Mouse (Mus musculus) frontal cortex, postnatal 14 days (tissue): ENCODE data around the gene Rragd.
"Not testable (repeated sequence)": the region's sequence is repeated elsewhere in the genome, so short reads cannot be mapped to it uniquely, and the experiment has no call there.

Experiments
- DNase-seq, 2 experiments: peaks; one replicate each; pipeline ENCODE4 v3.0.0; 2022; ENCODE audit warnings: low spot score in 2 of 2

The Rragd gene

DNA sequence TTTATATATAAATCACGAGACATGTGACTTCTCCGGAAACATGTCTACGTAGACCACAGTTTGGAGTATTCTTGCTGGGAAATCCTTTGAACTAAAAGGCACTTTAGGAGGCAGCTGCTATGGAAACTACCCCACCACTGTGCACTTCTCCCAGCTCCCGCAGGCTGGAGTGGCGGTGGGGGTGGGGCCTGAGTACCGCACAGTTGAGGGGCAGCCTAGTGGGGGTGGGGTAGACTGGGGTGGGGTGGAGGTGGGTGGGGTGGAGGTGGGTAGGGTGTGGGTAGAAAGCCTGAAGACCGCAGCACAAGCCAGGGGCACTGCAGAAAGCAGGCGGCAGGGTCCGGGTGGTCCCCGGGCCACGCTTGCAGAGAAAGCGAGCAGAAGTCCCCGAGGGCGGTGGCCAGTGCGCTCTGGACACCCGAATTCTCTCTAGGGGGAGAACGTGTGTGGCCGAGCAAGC is at the start of gene Rragd:
Gene Rragd, plus strand, starts transcription at position 322 of the 460 bp plus-strand sequence.
- DNase-seq = peak; percentile 27 to 41

DNA sequence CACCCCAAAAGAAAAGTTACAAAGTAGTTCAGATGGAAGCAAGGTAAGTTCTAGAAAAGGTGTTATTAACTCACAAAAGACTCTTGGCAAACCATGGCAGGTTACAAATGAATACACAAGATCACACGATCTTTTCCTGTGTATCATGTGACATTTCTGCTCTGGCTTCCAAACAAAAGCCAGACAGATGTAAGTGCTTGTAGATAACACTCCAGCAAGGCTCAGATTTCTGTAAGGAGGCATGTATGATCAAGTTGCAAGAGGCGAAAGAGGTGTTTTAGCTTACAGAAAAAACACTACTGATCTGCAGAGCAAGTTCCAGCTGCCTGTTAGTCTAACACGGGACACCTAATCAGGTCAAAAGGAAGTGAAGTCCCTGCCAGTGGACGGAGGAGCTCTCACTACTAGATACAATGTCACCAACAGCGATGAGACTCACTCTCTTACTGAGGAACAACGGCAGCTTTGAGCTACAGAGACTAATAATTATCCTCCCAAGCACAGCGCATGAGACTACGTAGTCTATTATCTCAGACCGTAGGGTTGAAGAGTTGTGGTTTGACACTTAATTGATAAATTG is 46.0 kb upstream of the Rragd start:
- DNase-seq = no peak

DNA sequence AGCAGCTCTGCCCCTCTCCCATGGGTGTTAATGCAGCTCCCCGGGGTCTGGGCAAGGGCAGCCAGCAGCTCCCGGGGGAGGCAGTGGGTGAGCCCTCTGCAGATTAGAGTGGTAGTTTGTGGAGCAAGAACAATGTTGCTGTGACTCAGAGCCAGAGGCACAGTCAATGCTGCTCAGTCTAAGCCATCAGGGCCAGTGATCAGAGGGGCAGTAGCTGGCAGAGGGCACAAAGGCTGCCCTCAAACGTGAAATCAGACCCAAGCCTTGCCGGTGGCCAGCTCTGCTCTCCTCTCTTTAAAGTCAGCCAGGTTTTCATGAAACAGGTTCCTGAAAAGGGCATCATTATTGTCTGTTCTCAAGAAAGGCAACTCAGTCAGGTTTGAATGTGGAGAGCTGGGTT is 43.3 kb upstream of the Rragd start:
- DNase-seq = peak in 1 of 2 experiments; percentile 23

DNA sequence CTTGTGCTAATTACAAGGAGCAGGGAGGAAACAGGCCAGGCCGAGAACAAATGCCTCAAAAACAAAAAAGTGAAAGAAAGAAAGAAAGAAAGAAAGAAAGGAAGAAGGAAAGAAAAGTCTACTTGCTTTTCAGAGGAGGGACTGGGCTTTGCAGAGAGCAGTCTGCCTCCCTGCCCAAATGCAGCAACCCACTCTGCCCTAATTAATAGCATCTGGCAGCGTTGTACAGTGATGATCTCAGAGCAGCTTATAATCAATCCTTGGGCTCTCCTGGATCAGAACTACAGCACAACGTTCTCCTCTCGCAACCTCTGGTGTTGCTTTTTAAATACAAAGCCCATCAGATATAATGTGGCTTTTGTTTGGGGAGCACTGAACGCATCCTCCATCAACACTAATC is 42.9 kb upstream of the Rragd start:
- DNase-seq = no peak

DNA sequence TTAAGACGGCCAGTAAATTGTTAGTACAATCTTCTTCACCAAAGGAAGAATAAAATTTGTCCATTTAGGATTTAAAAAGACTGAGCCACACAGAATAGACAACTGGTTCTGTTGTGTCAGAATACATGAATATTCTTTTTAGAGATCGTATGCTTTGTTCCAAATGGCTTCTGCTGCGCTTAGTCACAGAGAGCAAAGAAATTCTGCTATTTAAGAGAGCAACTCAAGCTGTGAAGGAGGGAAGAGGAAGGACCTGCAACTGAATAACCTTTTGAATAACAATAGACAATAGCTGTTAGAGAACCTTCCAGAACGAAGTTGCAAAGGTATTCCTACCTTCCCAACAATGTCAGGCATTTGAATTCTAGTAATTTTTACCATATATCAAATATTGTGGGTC is 41.9 kb upstream of the Rragd start:
- DNase-seq = no peak

DNA sequence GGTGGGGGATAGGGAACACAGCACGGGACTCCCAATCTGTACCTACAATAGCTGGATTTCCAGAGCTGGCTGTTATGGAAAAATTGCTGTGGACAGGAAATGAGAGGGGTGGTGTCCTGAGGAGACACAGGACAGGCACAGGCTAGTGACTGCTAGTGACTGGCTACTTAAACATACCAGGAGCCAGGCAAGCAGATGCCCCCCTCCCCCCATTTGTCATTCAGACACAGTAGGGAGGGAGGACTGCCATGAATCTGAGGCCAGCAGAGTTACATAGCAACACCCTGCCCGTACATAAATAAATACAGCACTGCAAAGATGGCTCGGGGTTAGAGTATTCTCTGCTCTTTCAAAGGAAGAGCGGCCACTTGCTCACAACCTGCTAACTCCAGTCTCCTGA is 35.2 kb upstream of the Rragd start:
- DNase-seq = no peak

DNA sequence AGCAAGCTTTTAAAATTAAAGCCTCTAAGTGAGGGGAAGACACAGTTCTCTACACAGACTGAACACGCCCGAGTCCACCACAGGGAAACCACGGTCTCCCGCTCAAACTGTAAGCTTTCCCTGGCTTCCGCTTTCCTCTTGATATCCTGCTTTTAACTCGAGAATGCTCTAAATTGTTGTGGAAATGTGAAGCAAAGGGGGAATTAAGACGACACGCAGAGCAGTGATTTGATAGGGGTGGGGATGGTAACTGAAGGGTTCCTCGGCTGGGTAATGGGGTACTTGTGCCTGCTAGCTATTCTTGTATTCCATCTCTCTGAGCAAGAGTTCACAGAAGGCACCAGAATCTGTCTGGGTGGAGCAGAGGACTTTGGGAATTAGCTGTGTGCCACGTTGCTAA is 34.1 kb upstream of the Rragd start:
- no peak for DNase-seq

DNA sequence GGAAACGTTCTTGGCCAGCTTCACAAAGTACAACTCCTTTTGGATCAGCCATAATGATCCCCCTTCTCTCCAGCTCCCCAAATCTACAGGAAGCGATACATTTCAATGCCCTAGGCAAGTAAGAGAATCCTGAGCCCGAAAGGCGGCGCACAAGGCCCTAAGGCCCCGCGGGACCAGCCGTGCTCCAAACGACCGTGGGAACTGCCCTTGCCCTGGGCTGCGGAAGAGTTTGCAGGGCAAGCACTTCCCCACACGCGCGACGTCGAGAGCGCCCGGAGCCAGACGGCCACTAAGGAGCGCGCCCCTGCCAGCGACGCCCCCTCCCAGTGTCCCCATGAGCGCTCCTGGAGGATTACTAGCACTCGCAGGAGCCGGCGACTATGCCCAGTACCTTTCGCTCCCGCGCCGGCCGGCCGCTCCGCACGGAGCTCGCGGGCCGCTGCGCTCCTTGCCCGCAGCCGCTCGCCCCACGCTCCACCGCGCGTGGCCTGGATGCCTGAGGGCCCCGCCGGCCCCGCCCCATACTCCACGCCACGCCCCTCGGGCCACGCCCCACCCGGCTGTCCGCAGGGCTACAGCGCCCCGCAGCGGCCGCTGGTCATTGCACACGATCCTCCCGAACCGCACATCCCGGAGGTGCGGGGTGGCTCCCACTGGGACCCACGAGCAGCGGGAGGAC is 32.3 kb upstream of the Rragd start, which contains the start of gene Ankrd6:
Gene Ankrd6, minus strand, starts transcription at position 486 of the 679 bp plus-strand sequence.
- DNase-seq = peak; percentile 50 to 80

DNA sequence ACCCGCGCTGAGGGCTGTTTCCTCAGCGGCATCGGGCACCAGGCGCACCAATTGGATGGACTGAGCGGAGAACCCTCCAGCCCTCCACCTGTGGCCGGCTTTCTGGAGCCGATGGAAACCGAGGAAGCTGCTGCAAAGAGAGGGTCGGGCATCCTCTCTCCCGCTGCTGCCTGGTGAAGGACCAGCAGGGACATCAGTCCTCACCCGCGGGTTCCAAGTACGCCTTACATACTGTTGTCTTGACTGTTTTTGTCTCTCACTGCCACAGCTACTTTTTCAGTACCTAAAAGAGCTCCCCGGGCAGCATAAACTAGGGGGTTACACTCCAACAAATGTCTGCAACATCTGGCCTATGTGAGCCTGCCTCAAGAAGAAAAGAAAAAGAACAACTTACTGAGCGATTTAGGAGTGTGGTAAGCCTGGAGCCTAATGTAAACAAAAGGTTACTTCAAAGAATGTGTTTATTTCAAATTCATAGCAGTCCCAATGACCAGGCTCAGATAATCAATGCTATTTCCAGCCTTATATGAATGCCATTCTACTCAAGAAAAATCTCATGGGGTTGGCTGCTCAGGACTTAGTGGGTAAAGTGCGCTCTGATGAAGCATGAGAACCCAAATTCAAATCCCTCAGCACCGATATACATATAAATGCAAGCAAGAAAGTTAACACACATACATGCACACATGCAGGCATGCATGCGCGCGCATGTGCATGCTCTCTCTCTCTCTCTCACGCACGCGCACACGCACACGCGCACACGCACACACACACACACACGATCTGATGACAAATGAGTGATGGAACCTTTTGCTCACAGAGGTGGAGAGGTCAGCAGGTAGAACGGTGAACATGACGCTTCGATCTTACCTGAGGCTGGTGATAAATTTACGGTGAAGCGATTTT is 31.5 kb upstream of the Rragd start:
- no peak for DNase-seq

DNA sequence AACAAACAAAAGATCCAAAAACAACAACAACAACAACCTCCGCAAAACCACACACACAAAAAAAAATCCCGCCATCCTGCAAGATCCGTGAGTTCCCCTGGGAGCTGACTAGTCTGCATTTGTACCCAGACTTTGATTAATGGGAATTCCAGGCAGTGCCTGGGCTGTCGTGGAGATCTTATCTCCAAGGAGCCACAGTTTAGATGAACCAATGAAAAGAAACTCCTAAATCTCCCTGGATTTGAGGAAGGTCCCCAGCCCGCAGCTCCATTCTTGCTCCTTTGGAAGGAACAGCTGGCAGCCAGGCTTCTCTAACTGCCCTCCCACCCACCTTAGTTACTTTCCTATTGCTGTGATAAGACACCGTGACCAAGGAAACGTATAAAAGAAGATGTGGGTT is 30.2 kb upstream of the Rragd start:
- DNase-seq = no peak

DNA sequence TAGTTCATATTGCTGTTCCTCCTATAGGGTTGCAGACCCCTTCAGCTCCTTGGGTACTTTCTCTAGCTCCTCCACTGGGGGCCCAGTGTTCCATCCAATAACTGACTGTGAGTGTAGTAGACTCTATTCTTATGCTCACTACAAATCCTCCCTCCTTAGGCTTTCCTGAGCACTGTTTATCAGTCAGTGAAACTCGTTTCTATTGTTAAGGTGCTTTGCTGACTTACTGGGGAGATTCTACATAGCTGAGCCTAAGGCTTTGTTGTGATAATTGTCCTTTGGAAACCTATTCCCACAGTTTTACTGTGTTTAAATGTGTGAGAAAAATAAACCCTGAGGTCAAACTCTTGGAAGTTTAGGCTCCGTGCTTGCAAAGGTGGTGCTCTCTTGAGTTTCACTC is 26.4 kb upstream of the Rragd start:
- DNase-seq = no peak

DNA sequence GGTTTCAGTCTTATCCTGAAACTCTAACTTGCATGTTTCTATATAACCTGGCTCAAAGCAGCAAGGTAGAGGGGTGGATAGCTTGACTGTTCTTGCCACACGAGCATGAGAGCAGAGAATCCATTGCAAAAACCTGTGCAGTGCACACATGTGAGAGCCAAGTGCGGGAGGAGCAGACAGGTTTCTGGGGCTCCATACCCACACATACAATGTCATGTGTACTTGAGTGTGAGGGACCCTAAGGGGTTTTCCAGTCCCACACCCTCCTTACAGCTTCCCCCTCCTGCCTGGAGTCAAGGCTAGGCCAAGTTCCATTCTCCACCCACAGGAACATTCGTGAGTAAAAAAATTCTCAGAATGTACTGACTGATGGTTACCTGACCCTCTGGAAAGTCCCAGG is 21.4 kb upstream of the Rragd start:
- no peak for DNase-seq

DNA sequence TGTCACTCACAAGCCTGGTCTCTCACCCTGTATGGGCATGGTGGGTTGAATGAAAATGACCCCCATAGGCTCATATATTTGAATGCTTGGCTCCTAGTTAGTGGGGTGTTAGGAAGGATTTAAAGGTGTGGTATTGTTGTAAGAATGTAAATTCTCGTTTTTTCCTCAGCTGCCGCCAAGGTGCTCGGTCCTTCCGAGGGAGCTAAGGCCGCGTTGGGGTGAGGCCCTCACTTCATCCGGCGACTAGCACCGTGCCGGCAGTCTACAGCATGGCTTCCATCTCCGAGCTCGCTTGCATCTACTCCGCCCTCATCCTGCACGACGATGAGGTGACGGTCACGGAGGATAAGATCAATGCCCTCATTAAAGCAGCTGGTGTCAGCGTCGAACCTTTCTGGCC is 18.2 kb upstream of the Rragd start:
- DNase-seq = not testable (repeated sequence)

DNA sequence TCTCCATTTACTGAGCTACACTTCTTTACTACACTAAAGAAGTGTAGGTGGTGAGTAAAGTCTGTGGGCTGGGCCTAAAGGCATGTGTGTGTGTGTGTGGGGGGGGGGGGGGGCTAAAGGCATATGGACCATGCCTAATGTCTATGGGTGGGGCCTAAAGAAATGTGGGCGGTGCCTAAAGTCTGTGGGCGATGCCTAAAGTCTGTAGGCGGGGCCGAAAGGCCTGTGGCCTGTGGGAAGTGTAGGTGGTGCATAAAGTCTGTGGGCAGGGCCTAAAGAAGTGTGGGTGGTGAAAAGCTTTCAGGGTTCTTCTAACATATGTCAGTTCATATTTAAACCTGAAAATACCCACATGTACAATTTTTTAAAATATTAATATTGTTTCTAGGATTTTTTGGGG is 5.5 kb upstream of the Rragd start:
- DNase-seq = no peak

DNA sequence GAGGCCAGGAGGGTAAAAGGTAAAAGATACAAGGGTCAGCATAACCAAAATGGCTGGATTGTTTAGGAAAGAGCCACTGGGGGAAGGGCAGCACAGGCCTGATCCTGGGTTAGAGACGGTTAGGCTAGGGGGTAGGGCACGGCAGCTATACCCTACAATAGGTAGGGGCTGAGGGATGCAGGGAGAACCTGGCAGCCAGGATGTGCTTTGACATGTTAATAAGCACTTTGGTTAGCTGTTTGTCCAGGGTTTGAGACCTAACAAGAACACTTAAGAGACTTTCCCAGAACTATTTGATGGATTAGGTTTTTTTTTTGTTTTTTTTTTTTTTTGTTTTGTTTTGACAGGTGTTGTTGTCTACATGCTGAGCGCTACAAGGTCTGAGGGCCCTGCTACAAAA is 2.8 kb upstream of the Rragd start:
- DNase-seq = no peak

DNA sequence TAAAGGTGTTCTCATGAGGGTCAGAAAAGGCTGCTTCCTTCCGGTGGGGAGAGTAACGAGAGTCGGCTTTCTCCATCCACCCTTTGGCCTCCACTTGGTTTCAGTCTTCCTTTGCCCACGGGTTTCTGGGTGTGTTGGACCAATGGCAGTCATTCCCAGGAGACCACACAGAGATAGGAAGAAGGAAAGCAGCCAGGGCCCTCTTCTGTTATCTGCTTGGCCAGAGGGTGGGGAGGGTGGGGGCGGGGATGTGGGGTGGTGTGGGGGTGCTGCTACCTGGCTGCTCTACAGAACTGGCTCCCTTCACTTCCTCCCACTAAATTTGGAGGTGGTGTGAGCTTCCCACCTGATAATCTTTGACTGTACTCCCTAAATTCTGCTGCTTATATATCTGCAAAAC is 1.2 kb upstream of the Rragd start:
- no peak for DNase-seq

DNA sequence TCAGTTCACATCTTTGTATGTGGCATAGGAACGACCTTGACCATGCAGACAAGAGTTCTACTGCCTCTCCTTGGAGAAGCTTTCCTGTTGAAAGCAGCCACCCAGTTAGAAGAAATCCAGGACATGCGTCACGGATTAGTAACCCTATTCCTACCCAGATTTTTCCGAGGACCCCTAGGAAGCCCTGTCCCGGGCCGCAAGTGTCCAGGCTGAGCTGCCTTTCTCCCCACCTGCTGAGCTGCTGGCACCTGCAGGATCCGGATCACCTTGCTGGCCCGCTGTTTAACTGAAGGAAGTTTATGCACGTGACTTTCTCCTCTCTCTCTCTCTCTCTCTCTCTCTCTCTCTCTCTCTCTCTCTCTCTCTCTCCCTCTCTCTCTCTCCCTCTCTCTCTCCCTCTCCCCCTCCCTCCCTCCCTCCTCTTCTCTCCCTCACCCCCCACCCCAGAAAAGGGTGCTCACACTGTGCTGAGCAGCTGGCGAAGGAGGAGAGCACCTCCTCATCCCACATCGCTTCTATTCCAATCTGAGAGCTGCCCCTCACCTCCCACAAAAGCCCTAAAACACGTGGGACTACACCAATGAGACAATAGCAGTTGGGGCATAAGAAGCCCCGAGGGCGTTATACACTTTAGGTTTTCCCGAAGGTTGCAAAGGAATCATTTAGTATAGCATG is 659 bp upstream of the Rragd start:
- peak; percentile 11 to 39 for DNase-seq

DNA sequence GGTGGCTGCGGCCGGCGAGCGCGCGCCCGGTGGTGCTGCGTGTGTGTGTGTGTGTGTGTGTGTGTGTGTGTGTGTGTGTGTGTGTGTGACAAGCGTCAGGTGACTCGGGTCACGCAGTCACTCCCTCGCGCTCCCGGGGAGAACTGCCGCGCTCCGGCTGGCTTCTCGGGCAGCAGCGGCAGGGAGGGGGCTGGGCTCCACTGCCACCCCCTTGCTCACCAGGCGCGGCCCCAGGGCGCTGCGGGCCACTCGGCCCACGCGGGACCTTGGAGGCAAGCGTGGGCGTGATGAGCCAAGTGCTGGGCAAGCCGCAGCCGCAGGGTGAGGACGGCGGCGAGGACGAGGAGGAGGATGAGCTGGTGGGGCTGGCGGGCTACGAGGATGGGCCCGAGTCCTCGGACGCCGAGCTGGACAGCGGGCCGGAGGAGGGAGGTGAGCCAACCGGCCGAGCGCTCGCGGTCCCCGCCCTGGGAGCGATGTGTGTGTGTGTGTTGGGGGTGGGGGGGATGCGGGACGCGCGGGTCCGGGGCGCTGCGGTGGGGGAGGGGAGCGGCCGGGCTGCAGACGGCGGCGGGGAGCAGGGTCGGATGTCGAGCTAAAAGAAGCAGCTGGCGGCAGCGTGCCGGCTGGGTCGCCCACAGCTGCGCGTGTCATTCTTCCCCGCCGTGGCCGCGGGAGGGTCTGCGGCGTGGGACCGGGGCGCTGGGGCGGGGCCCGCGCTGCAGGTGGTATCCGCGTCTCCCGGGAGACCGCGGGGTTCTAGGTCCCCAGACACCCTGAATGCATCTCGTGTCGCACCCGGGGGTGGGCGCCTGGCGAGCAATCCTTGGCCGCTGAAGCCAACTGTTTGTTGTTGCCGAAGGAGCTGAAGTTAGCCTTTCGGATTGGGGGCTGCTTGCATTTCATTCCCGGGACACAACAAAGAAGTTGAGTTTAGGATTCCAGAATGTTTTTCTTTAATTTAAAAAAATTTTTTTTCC is 629 bp downstream of the Rragd start:
- DNase-seq = peak; percentile 23 to 58

DNA sequence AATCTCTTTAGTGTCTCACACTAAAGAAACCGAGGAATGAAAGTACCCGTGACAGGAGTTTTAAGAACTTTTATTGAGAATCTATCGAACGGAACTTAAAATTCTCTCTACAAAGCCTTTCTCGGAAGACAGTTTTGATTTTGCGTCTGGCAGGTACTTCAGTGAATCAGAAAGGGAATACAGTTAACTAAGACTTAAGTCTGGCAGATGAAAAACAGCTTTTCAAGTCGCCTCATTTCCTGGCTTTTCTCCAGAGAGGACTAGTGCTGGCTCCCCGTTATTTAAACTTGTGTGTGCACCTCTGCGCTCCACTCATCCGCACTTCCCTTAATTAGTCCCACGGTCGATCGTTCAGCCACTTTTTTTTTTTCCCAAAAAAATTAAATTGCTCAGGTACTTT is 1.4 kb downstream of the Rragd start:
- no peak for DNase-seq

DNA sequence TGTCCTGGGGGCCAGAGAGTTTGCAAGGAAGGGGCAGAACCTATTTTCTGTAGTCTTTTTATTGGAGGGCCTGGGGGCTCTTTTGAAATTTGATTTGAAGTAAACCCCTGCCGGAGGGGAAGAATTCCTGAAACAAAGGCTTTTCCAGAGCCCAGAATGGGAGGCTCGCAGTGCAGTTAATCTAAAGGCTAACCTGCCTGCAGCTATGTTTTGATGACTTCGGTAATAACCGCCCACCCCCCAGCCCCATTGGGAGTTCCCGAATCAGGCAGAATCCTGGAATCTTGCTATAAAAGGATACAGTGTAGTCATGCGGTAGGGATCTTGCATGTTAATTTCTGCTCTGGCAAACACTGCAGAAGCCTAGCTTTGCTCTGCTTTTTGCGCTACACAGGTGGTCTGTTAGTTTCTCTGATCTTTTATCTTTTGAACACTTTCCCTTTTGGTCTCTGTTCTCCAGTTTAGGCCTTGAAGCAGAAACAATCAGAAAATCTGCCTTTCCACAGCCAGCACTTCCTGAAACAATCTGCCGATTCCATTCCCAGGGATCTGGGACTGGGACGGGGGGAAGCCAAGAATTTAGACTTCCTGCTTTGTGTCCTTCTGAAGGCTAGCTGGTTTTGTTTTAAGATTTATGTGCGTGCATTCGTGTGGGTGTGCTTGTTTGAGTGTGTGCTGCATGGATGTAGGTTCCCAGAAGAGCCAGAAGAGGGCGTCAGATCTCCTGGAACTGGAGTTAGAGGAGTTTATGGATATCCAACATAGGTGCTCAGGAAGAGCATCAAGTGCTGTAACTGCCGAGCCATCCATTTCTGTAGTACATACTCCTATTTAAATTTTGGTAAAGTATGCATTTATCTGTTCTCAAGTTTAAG is 2.2 kb downstream of the Rragd start:
- peak in 1 of 2 experiments; percentile 10 for DNase-seq
